Mouse (Mus musculus) cerebellum, adult 11-12 months (tissue): ENCODE results near the gene Cox18.
A peak's percentile ranks its signal among the peaks of the same experiment; 100 is the strongest.
"Not testable (repeated sequence)": the region's sequence is repeated elsewhere in the genome, so short reads cannot be mapped to it uniquely, and the experiment has no call there.

Experiments
- DNase-seq: peaks from one replicate; pipeline ENCODE4 v3.0.0; 2022

Gene Cox18

DNA sequence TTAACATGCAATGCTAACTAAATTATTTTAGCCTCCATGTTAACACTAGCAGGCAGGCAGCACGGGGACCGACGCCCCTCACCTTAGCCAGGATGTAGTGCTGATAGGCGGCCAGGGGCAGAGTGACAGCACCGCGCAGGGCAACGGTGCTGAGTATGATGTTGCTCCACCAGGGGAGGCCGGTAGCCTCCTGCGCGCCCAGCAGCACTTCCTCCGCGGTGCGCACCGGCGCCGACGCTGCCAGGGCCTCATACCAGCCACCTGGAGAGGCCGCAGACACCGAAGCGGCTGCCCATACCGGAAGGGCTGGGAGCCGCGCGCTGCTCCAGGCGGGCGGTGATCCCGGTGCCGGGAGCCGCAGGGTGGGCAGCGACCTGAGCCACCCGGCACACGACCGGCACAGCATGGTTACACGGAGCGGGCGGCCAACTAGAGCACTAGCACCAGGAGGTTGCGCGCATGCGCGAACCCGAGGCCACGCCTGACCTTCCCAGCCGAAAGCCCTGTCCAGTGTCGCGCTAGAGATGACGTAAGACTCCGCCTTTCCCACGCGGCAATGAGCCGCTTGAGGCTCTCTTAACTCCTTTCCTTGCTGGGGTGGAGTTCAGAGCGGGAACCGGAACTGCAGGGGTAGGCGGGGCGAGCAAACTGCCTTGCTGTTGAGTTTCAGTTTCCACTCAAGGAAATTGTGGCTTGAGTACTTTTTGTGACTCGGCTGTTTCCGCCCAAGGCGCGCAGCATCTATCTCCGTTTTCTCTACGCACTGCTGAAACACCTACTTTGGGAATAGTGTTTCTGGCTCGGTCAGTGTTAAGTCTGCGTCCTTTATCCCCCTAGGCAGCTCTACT lies at the start of gene Cox18:
Gene Cox18, minus strand, starts transcription at position 468 of the 848 bp plus-strand sequence.
- DNase-seq, result peak; percentile 99

DNA sequence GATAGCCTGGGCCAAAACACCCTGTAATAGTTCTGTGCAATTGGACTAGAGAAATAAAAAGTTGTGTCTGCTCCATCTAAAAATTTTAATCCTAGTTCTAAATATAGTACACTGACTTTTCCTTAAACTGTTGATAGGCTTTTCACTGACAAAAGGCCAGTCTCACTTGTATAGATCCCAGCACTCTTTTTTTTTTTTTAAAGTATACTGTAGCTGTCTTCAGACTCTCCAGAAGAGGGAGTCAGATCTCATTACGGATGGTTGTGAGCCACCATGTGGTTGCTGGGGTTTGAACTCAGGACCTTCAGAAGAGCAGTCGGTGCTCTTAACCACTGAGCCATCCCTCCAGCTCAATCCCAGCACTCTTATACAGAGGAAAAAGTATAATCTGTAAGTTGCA lies 38.4 kb upstream of the Cox18 start:
- DNase-seq, result not testable (repeated sequence)

DNA sequence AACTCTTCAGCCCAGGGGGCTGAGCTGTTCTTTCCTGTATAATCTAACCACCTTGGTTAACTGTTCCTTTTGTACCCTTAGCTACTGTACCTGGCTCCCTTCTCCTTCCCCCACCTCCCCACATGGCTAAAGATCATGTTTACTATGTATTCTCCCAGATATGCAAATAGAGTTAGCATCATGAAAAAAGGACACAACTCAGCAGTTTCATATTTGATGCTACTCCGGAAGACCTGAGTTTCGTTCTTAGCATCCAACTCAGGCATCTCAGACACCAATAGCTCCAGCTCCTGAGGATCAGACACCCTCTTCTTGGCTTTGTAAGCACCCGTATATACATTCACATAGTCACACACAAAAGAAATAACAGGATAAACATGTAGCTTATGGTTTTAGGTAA lies 33.2 kb upstream of the Cox18 start:
- DNase-seq, result no peak

DNA sequence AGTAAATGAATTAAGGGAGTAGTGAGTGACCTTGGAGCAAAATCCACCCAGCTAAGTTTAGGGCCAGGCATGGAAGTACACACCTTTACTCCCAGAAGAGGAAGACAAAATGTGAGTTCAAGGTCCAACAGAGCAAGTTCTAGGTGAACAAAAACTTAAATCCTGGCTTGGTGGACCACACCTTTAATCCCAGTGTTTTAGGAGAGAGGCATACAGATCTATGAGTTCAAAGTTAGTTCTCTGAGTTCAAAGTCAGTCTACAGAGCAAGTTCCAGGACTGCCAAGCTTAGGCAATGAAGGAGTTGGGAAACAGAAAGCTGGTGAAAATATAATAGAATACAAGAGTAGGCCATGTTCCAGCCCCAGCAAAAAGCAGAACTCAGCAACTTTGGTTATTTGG lies 23.7 kb upstream of the Cox18 start:
- no peak for DNase-seq

DNA sequence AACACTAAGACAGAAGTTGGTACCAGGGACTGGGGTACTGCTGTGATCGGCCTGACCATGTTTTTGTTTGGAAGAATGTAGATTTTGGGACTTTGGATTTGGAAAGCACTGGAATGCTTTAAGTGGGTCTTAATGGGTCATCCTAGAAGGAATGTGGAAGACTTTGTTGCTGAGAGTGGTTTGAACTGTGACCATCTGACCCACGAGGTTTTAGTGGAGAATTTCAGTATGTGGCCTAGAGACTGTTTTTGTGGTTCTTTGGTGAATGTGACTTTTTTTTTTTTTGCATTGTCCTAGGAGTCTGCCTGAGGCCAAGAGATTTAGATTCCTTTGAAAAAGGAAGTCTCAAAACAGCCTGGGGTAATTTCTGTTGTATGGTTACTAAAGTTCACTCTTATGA lies 23.2 kb upstream of the Cox18 start:
- no peak for DNase-seq

DNA sequence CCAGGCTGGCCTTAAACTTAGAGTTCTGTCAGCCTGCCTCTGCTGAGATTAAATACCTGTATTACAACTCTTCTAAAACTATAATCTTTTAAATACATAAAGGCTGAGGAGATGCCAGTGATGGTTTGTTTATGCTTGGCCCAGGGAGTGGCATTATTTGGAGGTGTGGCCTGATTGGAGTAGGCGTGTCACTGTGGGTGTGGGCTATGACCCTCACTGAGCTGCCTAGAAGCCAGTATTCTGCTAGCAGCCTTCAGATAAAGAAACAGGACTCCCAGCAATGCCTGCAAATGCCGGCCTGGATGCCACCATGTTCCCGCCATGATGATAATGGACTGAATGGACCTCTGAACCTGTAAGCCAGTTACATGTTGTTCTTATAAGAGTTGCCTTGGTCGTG lies 22.8 kb upstream of the Cox18 start:
- no peak for DNase-seq

DNA sequence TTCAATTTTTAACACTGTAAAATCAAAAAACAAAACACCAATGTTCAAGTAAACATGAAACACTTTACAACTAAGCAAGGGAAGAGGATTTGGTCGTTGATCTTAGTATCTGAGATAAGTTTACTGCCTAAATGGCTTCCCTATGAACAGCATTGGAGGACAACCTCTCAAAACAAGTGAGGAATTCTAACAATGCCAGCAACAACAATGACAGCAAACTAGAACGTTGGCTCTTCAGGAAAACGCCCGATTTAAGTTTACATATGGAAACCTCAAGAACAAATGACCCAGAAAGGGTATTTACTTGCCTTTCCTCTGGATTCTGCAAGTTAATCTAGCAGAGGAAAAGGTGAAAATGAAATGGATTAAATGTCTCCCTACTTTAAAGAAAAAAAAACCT lies 21.6 kb upstream of the Cox18 start:
- DNase-seq, result no peak

DNA sequence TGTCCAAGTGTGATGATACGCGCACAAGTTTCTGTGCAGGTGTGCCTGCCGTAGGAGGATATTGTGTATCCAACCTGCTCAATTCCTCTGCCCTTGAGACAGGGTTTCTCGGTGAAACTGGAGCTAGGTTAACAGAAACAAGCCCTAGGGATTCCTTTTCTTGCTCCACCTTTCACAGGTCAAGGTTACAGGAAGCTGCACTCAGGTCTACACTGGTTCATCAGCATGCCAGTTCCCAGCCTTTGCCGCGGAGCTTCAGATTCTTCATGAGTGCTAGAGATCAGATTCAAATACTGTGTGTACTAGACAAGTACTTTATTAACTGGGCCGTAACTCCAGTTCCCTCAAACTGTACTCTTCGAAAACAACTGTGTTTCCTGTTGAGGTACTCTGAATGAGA lies 11.4 kb upstream of the Cox18 start:
- DNase-seq, result no peak

DNA sequence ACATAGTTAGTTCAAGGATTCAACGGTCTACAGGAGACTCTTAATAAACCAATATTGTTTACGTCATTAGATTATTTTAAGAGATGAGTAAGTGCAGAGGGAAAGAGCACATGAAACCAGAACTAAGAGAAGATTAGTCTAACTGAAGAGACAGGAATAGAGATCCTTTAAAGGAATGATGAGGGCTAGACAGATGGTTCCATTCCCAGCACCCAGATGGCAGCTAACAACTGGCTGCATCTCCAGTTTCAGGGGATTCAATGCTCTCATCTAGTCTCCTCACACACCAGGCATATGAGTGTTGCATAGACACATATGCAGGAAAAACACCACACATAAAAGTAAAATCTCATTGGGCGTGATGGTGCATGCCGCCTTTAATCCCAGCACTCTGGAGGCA lies 9.5 kb upstream of the Cox18 start:
- no peak for DNase-seq

DNA sequence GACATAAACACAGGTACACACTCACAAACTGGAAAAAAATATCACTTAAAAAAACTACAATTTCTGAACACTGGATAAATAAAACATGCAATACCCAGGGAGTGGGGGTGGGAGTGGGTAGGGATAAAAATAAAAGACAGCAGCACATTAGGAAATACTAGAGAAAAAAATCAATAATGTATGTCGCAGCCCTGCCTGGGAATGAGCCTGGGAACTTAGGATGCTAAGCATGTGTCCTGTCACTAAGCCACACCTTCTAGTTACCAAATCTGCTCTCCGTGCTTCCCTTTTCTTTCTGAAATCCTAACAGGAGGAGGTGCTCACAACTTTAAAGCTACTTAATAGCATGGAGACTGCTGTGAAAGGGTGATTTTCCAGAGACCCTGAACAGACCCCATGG lies 6.0 kb upstream of the Cox18 start:
- no peak for DNase-seq

DNA sequence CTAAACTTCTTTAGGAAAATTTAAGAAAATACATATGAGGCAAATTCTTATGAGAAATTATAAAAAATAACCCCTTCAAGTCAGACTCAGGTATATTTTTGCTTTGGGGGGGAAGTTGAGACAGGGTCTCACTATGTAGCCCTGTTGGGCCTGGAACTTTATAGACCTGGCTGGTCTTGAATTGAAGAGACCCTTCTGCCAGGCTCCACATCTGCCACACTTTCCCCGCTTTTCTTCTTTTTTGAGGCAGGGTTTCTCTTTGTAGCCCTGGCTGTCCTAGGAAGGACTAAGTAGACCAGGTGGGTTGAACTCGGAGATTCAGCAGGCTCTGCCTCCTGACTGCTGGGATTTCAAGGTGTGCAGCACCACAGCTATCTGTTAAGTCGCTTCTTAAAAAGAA lies 2.9 kb upstream of the Cox18 start:
- no peak for DNase-seq

DNA sequence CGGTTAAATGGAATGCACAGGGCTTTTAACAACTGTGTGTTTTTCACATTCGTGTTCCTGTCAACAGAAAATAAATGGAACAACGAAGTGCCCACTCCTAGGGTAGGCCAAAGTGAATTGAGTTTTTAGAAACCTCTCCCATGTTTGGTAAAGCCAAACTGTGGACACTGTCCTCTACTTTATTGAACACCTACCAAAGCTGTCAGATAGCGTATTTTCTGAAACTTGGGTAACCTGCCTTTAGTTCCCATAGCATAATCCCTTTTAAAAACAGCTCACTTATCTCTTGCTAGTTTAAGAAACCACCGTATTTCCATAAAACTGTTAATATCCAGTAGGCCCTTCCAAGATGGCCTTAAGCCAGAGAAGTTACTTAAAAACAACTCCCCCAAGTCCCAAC lies 929 bp upstream of the Cox18 start:
- no peak for DNase-seq

DNA sequence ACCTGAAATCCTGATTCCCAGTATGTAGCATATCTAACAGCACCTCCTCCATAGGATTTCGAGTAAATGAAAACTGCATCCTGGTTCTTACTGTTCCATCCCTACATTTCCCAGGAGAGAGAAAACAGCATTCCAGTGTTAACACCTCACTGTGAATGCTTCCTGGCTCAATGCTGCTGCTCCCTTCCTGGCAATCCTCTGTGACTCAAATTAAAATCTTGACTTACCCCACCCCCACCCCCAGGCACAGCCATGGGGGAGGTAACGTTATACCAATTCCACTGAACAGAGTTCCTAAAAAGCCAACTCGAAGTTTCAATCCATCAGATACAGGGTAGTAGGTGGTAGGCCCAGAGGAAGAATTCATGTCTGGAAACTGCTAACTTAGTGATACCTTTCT lies 864 bp downstream of the Cox18 start:
- DNase-seq, result no peak

DNA sequence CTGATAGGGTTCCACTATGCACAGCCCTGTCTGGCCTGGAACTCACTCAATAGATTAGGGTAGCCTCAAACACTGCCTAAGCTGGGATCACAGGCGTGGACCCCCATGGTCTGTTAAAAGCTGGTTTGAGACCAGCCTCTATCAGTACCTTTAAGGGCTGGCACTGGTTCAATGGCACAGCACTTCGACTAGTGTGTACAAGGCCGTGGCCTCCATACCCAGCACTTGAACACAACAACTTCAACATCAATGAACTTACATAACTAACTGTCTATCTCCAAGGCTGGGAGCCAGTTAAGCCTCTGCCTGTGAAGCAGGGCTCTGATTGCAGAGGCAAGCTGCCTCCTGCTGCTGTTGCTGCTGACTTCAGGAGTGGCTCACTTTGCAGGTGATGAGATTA lies 6.0 kb downstream of the Cox18 start:
- no peak for DNase-seq

DNA sequence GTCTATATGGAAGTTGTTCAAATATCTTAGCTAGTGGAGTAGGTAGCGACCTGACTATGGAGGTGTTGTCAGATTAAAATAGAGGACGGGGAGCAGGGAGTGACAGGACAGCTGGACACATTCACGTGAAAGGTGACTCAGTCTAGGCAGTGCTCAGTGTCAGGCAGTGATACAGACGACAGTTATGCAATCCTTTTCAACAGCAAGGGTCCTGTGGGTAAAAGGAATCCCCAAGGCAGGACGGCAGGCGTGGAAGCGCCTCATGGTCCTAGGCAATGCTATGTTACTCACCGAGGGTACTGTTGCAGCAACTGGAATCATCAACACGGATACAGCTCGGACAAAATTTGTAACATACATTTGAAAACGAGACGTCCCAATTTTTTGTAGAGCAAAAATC lies 6.6 kb downstream of the Cox18 start:
- no peak for DNase-seq

DNA sequence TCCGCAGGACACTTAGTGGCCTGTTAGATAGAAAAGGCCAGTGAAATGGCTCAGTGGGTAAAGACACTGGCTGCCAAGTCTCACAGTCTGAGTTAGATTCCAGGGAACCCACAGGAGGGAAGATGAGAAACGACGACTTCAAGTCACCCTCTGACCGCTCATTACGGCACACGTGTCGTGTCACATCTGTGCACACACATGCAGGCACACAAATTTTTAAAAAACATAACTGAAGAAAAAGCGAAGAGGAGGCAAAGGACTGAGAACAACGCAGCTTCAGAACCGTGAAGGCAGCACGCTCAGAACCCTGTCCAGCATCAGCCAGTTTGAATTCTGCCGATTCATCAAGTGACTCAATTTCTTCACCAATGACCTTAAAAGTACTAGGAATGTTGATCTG lies 10.4 kb downstream of the Cox18 start:
- no peak for DNase-seq

DNA sequence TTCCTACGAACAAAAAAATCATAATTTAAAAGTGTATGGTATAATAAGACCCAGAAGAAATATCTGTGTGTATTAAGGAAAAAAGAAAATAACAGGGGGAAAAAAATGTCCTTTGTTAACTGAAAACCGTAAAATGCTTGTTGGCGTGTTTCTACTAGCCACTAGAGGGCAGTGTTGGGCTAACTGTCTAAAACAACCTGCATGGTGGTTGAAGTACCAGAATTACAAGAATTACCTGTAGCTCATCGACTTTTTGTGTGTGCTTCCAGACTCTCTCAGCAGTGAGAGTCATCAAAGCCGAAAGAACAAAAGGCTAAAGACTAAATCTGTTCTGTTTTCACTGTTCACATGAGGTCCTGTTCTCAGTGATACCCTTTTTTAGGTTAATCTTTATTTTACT lies 20.6 kb downstream of the Cox18 start:
- no peak for DNase-seq

DNA sequence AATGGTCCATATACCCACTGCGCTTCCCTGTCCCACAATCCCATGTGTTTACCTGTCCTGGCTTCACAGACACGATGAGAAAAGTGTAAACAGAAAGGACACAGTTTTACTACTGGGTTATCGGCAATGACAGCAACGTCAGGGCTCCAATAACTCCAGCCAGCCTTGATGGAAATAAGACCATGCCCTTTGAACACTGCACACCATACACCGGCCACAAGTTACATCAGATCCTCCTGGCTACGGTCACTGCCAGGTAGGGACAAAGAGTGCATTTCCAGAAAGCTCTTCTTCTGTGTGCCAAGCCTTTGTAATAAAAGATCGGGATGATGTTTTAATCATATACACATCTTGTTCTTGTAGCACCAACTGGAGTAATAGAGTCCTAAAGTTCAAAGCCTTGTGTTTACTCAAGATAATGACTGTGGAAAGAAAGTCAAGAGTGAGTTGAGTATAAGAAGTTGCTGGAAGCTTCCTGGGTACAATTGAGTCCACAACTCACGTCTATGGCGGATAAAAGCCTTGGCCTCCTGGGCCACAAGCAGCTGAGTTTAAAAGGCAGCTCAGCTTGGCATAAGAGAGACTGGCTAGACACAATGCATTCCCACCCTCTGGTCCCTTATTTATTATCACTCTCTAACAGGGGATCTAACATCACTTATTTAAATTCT lies 21.2 kb downstream of the Cox18 start:
- DNase-seq, result no peak

DNA sequence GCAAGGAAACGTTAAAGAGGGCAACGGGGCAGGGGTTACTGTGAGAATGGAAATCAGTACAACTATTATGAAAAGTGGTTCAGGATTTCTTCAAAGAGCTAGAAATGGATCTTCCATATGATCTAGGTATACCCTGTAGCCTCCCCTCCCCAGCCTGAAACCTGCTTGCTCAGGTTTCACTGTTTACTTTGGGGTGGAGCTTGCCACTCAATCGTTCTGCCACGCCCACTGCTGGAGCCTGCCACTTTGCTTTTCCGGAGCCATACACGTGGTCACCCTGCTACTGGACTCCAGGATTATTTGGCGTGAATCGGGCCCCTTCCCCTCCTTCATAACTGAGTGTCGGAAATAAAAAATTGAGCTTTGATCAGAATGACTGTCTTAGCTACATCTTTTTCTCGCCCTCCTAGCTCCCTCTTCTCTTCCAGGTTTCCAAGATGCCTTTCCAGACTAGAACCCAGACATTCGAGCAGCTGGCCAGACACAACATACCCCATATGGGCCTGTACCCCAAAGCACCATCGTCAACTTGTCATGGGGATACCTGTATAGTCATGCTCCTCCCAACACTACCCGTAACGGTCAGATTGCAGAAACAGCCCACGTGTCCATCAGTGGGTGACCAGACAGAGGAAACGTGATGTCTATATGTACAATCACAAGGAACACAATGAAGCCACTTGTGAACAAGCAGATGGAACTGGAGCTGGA lies 23.7 kb downstream of the Cox18 start:
- no peak for DNase-seq

DNA sequence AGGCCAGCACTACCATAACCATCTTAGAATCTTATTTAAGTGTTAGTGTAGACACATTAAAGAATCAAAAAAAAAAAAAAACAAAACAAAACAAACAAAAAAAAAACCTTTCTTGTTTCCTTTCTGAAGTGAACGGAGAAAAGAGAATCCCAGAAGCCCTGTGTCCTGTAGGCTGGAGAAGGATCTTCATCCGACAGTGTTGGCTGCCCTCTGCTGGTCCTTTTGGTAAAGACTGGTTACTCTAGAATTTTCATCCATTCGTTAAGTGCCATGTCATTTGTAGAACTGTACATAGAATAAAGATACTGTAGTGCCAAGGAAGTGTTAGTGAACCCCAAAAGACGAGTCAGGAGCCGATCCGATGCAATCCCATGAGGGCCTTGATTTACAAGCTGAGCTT lies 29.0 kb downstream of the Cox18 start:
- no peak for DNase-seq

DNA sequence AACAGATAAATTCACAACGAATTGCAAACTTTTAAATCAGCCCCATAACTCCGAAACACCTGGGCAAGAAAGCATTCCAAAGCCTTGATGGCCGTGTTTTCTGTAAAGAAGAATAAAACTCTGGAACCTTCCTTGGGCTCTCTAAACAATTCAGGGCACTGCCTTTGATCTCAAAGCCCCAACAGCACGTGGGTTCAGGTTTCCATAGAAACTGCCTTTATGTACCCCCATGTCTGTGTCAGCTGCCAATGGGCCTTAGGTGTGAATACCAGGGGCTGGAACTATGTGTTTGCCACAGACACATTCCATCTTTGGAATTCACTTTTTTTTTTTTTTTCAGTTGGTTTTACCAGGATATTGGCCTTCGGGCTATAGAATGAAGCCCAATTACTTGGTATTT lies 41.0 kb downstream of the Cox18 start:
- DNase-seq, result no peak

DNA sequence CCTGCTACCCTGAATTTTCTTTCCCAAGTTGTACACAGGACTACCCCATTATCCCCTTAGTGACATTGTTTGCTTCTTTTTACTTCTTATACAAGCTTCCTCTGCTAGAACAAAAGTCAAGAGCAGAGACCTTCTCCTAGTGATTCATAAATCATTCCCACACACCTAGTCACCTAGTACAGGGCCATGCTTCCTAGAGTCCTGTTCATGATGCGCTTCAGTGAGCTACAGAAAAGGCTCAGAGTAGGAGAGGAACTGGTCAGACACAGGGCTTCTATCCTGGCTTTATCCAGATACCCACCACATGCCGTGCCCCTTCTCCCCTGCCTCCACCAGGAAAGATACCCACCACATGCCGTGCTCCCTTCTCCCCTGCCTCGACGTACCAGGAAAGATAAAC lies 44.7 kb downstream of the Cox18 start:
- DNase-seq, result no peak

DNA sequence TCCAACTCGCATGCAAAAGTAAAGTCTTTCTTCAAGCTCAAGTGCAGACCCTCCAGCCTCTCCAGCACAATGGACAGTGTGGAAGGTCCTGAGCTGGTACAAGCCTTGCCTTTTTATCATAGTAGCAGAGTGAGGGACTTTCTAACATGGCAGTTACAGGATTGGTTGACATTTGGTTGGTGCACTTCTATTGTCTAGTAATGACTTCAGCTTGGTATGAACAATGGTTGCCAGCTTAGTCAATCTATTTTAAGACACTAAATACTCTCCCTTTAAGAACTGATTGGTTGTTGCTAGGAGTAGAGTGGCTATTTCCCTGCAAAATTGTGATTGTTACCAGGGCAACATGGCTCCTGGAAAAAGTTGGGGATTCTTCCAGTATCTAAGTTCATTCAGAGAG lies 45.7 kb downstream of the Cox18 start:
- DNase-seq, result no peak
